Mouse (Mus musculus) heart, postnatal 0 days (tissue): ENCODE data around the gene Gm14443. TPM values are rescaled to one million over a fixed set of nuclear protein-coding genes. Genes with fewer than 3 reads are reported as not detected.
"Not testable (repeated sequence)": the region's sequence is repeated elsewhere in the genome, so short reads cannot be mapped to it uniquely, and the experiment has no call there.

Experiments
- ATAC-seq: fragments of 200-750 bp; cut with Nextera tagmentation; 2 replicates; pipeline ENCODE4 v1.8.0; 2017; ENCODE audit warnings: low read depth, moderate number of reproducible peaks, moderate library complexity; ENCODE audit not compliant: insufficient read depth
- DNase-seq: peaks from one replicate; pipeline ENCODE4 v3.0.0-alpha.2; 2016; ENCODE audit warnings: low spot score
- H3K27ac ChIP-seq: fragments of 300-500 bp; sonication (generic); 2 replicates; pipeline ENCODE4 v1.5.1; 2014; ENCODE audit warnings: low read depth, mild to moderate bottlenecking
- H3K27me3 ChIP-seq: fragments of 300-500 bp; sonication (generic); 2 replicates; pipeline ENCODE4 v1.6.1; 2014; ENCODE audit warnings: low read length, mixed read lengths; ENCODE audit not compliant: control insufficient read depth, insufficient read depth
- H3K36me3 ChIP-seq: fragments of 300-500 bp; sonication (generic); replicated peaks from 2 replicates; pipeline ENCODE4 v1.6.1; 2014; ENCODE audit warnings: low read length, mixed read lengths; ENCODE audit not compliant: control insufficient read depth, insufficient read depth
- H3K4me1 ChIP-seq: fragments of 300-500 bp; sonication (generic); 2 replicates; pipeline ENCODE4 v1.6.1; 2014; ENCODE audit warnings: antibody characterized with exemption; ENCODE audit not compliant: control insufficient read depth, insufficient read depth
- H3K4me2 ChIP-seq: fragments of 300-500 bp; sonication (generic); 2 replicates; pipeline ENCODE4 v1.6.1; 2014; ENCODE audit warnings: low read depth, mild to moderate bottlenecking, low read length, moderate library complexity
- H3K4me3 ChIP-seq: fragments of 300-500 bp; sonication (generic); 2 replicates; pipeline ENCODE4 v1.5.1; 2014; ENCODE audit warnings: low read depth, low read length
- H3K9ac ChIP-seq: fragments of 300-500 bp; sonication (generic); replicated peaks from 2 replicates; pipeline ENCODE4 v1.6.1; 2014; ENCODE audit warnings: low read depth, low read length, mixed read lengths
- H3K9me3 ChIP-seq: fragments of 300-500 bp; sonication (generic); replicated peaks from 2 replicates; pipeline ENCODE4 v1.6.1; 2016; ENCODE audit warnings: low read length; ENCODE audit not compliant: control insufficient read depth
- polyA plus RNA-seq: library from polyadenylated mRNA; unstranded; fragments of >200 nt; fragmentation: Nextera tagmentation; extraction: Ambion mirVana; gene quantifications from 2 replicates; pipeline ENCODE4 v1.2.1, GENCODE M21; 2015
- total RNA-seq: library from RNA; depleted of rRNA; stranded (reverse); fragments of >200 nt; gene quantifications from 2 replicates; pipeline ENCODE4 v1.2.3, GENCODE M21; 2014; ENCODE audit warnings: low replicate concordance; rRNA removed

The Gm14443 gene
- total and polyA plus RNA-seq, 2 experiments from 2014 or later, result 0.16 to 7.5 TPM

DNA sequence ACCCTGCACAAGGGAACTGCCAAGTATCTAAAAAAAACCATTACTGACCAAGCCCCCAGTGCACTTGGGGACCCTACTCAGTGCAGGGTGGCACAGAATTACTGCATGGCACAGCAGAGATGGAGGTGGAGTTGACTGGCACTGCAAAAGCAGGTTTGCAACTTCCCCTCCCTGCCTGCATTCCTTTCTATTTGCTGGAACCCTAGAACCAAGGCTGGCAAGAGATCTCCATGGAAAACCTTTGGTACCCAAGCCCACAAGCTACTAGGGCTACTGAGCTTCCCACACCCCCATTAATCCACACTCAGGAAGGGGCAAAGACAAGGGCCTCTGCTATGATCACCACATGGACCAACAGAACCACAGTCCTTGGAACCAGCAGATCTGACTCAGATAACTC lies 35.0 kb downstream of the Gm14443 start:
- not testable (repeated sequence) for ATAC-seq, DNase-seq

More for the DNA sequence above, 35.0 kb downstream of the Gm14443 start:
- not testable (repeated sequence) for H3K27ac ChIP-seq, H3K36me3 ChIP-seq, H3K4me2 ChIP-seq, H3K4me3 ChIP-seq, H3K27me3 ChIP-seq, H3K9ac ChIP-seq, H3K4me1 ChIP-seq, H3K9me3 ChIP-seq

Other genes starting within 250 kb of the Gm14443 start
- gene Gm14444, start 165.6 kb downstream of the Gm14443 start, total RNA-seq, result not detected in 2 replicates
- gene Gm14444, start 165.6 kb downstream of the Gm14443 start, polyA plus RNA-seq, result not detected in 2 replicates
- gene Gm14393, start 108.1 kb downstream of the Gm14443 start, total RNA-seq, result not detected in 2 replicates
- 0.74 and 1.8 TPM in 2 replicates for gene Gm14393, start 108.1 kb downstream of the Gm14443 start, polyA plus RNA-seq
- 2.2 and 16.4 TPM in 2 replicates for gene Gm14399, start 33.9 kb downstream of the Gm14443 start, total RNA-seq
- gene Gm14399, start 33.9 kb downstream of the Gm14443 start, polyA plus RNA-seq, result 3.6 and 4.1 TPM in 2 replicates
- 5.3 and 7.5 TPM in 2 replicates for gene Gm14391, start 31.0 kb upstream of the Gm14443 start, total RNA-seq
- gene Gm14391, start 31.0 kb upstream of the Gm14443 start, polyA plus RNA-seq, result 3.8 and 6.3 TPM in 2 replicates
- gene Gm14440, start 99.3 kb upstream of the Gm14443 start, total RNA-seq, result 2.9 TPM in 1 of 2 replicates, not detected in the other
- not detected in 2 replicates for gene Gm14440, start 99.3 kb upstream of the Gm14443 start, polyA plus RNA-seq
- gene Gm4631, start 162.3 kb upstream of the Gm14443 start, total RNA-seq, result 3.4 and 3.6 TPM in 2 replicates
- gene Gm4631, start 162.3 kb upstream of the Gm14443 start, polyA plus RNA-seq, result 4.7 and 5.7 TPM in 2 replicates
- gene Zfp968, start 196.6 kb upstream of the Gm14443 start, total RNA-seq, result 0.54 and 2.5 TPM in 2 replicates
- 5.3 and 6.3 TPM in 2 replicates for gene Zfp968, start 196.6 kb upstream of the Gm14443 start, polyA plus RNA-seq